Mouse (Mus musculus) embryonic facial prominence, embryonic 14.5 days (tissue): ENCODE data around the gene Mrps33. TPM values are rescaled to one million over a fixed set of nuclear protein-coding genes. Genes with fewer than 3 reads are reported as not detected.

ENCODE experiments used
- ATAC-seq: fragments of 200-750 bp; cut with Nextera tagmentation; 2 replicates; pipeline ENCODE4 v1.8.0; 2017; ENCODE audit warnings: low read depth, moderate number of reproducible peaks, moderate TSS enrichment
- DNase-seq: peaks from one replicate; pipeline ENCODE4 v3.0.0-alpha.2; 2015; ENCODE audit warnings: low spot score
- H3K27ac ChIP-seq: fragments of 300-500 bp; sonication (generic); replicated peaks from 2 replicates; pipeline ENCODE4 v1.5.1; 2014; ENCODE audit warnings: low read depth, mild to moderate bottlenecking, low read length, moderate library complexity
- H3K27me3 ChIP-seq: fragments of 300-500 bp; sonication (generic); replicated peaks from 2 replicates; pipeline ENCODE4 v1.6.1; 2014; ENCODE audit warnings: low read length; ENCODE audit not compliant: control insufficient read depth, insufficient read depth
- H3K36me3 ChIP-seq: fragments of 300-500 bp; sonication (generic); 2 replicates; pipeline ENCODE4 v1.6.1; 2014; ENCODE audit warnings: low read length, mixed read lengths; ENCODE audit not compliant: control insufficient read depth, insufficient read depth
- H3K4me1 ChIP-seq: fragments of 300-500 bp; sonication (generic); 2 replicates; pipeline ENCODE4 v1.6.1; 2014; ENCODE audit warnings: antibody characterized with exemption, low read length; ENCODE audit not compliant: control insufficient read depth, insufficient read depth
- H3K4me2 ChIP-seq: fragments of 300-500 bp; sonication (generic); 2 replicates; pipeline ENCODE4 v1.6.1; 2014; ENCODE audit warnings: low read depth, mild to moderate bottlenecking, low read length, moderate library complexity, mixed read lengths
- H3K4me3 ChIP-seq: fragments of 300-500 bp; sonication (generic); 2 replicates; pipeline ENCODE4 v1.5.1; 2014; ENCODE audit warnings: low read depth, mild to moderate bottlenecking, low read length
- H3K9ac ChIP-seq: fragments of 300-500 bp; sonication (generic); 2 replicates; pipeline ENCODE4 v1.6.1; 2014; ENCODE audit warnings: low read depth, mild to moderate bottlenecking, low read length, moderate library complexity, mixed read lengths
- H3K9me3 ChIP-seq: fragments of 300-500 bp; sonication (generic); 2 replicates; pipeline ENCODE4 v1.6.1; 2016; ENCODE audit warnings: low read length; ENCODE audit not compliant: control insufficient read depth
- WGBS: fragments of 180-500 bp; shearing (Covaris S2); extraction: QIAGEN DNeasy Blood & Tissue Kit; methylation state at CpG from one replicate; pipeline ENCODE4 v1.1.7; 2014; 5-methylcytosine and 5-hydroxymethylcytosine counted together
- polyA plus RNA-seq: library from polyadenylated mRNA; unstranded; fragments of >200 nt; fragmentation: Nextera tagmentation; extraction: Ambion mirVana; gene quantifications from 2 replicates; pipeline ENCODE4 v1.2.1, GENCODE M21; 2014

Gene Mrps33
- polyA plus RNA-seq: 184 and 187 TPM in 2 replicates

- peak within 1 kb of the TSS; percentile 78 for H3K4me3 ChIP-seq
- no peaks in the 10 kb centered on the region for H3K4me1 ChIP-seq
- H3K9me3 ChIP-seq: no peaks in the 10 kb centered on the region
- H3K36me3 ChIP-seq: no peaks in the 10 kb centered on the region
- H3K27me3 ChIP-seq: no peaks in the 10 kb centered on the region
- peak within 1 kb of the TSS; percentile 75 for H3K9ac ChIP-seq
- peak within 1 kb of the TSS; percentile 72 for H3K4me2 ChIP-seq
- DNase-seq (peak; percentile 98), ATAC-seq (peak; percentile 98)
- under 1% methylated on average over 35 of the region's 40 CpGs for WGBS
- peak within 1 kb of the TSS; percentile 55; the same call in 1 of the 2 replicates for H3K27ac ChIP-seq
Observed at GRCm38 (mm10) chr6:39810612-39811116, at the start of gene Mrps33. Mrps33 (minus strand) TSS chr6:39810988.

DNA sequence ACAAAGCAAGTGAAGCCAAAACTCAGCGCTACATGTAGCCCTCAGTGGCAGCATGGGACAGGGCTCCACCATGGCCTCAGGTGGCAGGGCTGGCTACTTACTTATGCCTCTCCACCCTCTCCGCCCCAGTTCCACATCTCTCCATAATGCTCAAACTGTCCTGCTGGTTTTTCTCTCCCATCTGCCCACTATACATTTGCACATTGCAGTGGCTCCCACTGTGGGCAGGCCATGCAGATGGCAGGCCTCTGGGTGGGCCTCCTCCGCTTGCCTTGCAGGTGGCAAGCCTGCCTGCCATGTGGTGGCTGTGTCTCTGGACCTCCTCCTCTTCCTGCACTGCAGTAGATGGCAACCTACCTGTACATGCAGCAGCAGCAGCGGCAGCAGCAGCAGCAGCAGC, 38.9 kb upstream of the Mrps33 start:
- no peak overlapping the region for H3K4me3 ChIP-seq
- H3K4me2 ChIP-seq: no peak overlapping the region
- no peaks in the 10 kb centered on the region for H3K27me3 ChIP-seq
- H3K9ac ChIP-seq: no peak overlapping the region
- H3K27ac ChIP-seq: no peak overlapping the region
- no peaks in the 10 kb centered on the region for H3K4me1 ChIP-seq
- DNase-seq (no peak), ATAC-seq (no peak)
- WGBS: 91% methylated on average over 4 of the region's 4 CpGs
- no peaks in the 10 kb centered on the region for H3K36me3 ChIP-seq
- no peaks in the 10 kb centered on the region for H3K9me3 ChIP-seq

DNA sequence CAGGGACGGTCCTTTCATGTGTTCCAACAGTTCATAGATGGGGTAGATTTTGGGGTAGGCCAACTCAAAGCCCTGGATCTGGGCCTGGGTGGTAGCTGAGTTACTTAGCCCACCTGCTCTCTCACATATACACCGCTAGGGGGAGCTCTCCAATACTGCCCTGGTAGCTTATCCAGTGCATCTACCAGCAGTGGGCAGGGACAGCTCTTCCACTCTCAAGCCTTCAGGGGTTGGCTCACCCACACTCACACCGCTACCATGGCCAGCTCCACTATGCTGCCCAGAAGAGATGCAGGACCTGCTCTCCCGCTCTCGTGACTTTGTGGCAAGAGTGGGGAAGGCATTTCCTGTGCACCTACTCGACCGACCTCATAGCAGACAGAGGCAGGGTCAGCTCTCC, 38.0 kb upstream of the Mrps33 start:
- Histone ChIP-seq H3K27me3 (no peaks in the 10 kb centered on the region), H3K36me3 (no peaks in the 10 kb centered on the region), H3K4me2 (no peak overlapping the region), H3K4me1 (no peaks in the 10 kb centered on the region), H3K9ac (no peak overlapping the region), H3K9me3 (no peaks in the 10 kb centered on the region), H3K27ac (no peak overlapping the region), H3K4me3 (no peak overlapping the region)
- peak; percentile 4 for DNase-seq
- WGBS: 38% methylated on average over 7 of the region's 7 CpGs
- no peak for ATAC-seq

DNA sequence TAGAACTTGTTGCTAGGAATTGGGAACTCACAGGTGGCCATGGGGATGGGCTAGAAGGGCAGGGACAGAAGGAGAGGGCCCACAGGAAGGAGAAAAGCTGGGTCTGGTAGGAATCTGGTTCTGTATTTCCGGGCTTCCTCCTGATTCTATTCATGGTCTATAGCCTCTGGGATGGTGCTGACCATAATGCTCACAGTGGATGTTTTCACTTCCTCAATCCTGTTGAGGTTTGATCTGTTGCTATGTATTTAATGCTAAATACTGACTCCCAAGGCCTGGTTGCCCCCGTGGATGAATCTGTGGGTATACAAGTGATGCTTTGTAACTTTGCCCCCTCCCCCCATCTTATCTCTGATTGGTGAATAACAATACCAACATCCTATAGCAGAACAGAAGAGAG, 36.8 kb upstream of the Mrps33 start:
- ATAC-seq (no peak), DNase-seq (no peak)
- Histone ChIP-seq H3K4me2 (no peak overlapping the region), H3K4me3 (no peak overlapping the region), H3K27ac (no peak overlapping the region), H3K9me3 (peaks cover 3% of the 10 kb centered on the region; the same call in 1 of the 2 replicates), H3K4me1 (no peaks in the 10 kb centered on the region), H3K36me3 (no peaks in the 10 kb centered on the region), H3K27me3 (no peaks in the 10 kb centered on the region), H3K9ac (no peak overlapping the region)
- WGBS: 76% methylated on average over 2 of the region's 2 CpGs

DNA sequence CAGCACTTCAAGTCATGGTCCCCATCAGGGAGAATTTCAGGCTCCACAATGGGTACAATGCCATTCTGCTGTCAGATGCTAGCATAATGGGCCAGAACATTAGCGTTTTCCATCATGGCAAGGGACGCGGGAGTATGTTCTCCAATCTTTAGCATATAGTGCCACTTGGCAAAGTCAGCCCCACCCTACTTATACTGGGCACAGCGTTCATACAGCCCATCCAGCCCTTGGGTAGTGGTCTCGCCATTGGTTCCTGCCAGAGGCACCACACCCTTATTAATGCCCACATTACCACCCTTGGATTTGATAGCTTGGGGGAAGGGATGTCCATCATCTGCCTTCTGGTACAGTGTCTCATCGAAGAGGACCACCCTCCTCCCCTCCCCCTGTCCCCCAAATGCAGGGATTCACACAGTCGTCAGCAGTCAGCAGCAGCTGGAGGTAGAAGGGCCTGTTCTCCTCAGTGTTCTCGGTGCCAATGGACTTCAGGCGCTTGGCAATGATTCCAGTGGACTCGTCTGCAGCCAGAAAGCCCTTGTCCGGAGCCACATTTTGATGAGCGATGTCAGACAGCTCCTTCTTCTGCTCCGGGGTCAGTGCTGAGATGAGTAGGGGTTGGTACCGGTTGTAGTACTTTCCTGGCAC, 33.0 kb upstream of the Mrps33 start:
- DNase-seq (no peak), ATAC-seq (no peak)
- Histone ChIP-seq H3K4me2 (no peak overlapping the region), H3K27me3 (no peaks in the 10 kb centered on the region), H3K9me3 (peaks cover 3% of the 10 kb centered on the region; the same call in 1 of the 2 replicates), H3K4me3 (no peak overlapping the region), H3K36me3 (no peaks in the 10 kb centered on the region), H3K9ac (no peak overlapping the region), H3K27ac (no peak overlapping the region), H3K4me1 (no peaks in the 10 kb centered on the region)
- 92% methylated on average over 14 of the region's 14 CpGs for WGBS

DNA sequence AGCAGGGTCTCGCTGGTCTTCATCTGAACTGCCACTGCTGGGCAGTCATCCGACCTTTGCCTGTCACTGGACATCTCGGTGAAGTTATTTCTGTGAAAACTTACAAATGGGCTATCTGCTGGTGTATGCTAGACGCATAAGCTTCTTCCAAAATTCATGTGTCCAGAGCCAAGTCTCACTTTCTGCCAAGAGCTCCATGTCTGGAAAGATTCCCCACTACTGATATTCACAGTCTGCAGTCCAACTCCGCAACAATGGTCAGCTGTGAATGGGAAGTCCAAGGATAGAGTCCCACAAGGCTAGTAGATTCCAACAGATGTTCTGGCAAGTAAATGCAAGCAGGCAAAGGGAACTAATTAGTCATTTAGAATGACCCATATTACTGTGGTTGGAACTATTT, 17.9 kb upstream of the Mrps33 start:
- WGBS: 85% methylated on average over 5 of the region's 5 CpGs
- DNase-seq: no peak
- Histone ChIP-seq H3K9me3 (no peaks in the 10 kb centered on the region), H3K4me3 (no peak overlapping the region), H3K27me3 (no peaks in the 10 kb centered on the region), H3K36me3 (no peaks in the 10 kb centered on the region), H3K27ac (no peak overlapping the region), H3K4me1 (no peaks in the 10 kb centered on the region), H3K4me2 (no peak overlapping the region), H3K9ac (no peak overlapping the region)
- ATAC-seq: no peak

GRCm38 (mm10) chr6:39821241-39821640, 10.5 kb upstream of the Mrps33 start:
- no peak overlapping the region for H3K4me3 ChIP-seq
- no peaks in the 10 kb centered on the region for H3K4me1 ChIP-seq
- no peaks in the 10 kb centered on the region for H3K36me3 ChIP-seq
- ATAC-seq: no peak
- H3K27ac ChIP-seq: no peak overlapping the region
- no peaks in the 10 kb centered on the region for H3K27me3 ChIP-seq
- WGBS: 78% methylated on average over 3 of the region's 3 CpGs
- H3K9me3 ChIP-seq: no peaks in the 10 kb centered on the region
- H3K4me2 ChIP-seq: no peak overlapping the region
- DNase-seq: no peak
- H3K9ac ChIP-seq: no peak overlapping the region

DNA sequence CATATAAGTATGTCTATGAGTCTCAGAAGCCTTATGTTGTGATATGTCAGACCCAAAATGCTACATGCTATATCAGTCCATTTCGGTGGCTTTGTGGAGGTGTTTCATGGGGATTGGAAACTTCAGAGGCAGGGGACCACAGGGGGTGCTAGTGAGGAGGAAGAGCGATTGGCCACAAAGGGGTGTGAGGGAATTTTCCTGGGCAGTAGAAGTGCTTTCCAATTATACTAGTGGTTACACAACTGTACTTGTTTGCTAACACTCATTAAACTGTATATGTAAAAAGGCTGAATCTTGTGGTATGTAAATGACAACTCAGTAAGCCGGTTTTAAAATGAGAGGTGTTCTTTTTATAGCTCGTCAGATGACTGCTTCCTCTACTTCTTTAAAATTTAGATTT, 8.1 kb upstream of the Mrps33 start:
- DNase-seq (no peak), ATAC-seq (no peak)
- no peaks in the 10 kb centered on the region for H3K9me3 ChIP-seq
- H3K36me3 ChIP-seq: no peaks in the 10 kb centered on the region
- no peak overlapping the region for H3K27ac ChIP-seq
- no peak overlapping the region for H3K4me2 ChIP-seq
- H3K9ac ChIP-seq: no peak overlapping the region
- WGBS: 53% methylated on average over 4 of the region's 4 CpGs
- no peaks in the 10 kb centered on the region for H3K4me1 ChIP-seq
- H3K27me3 ChIP-seq: no peaks in the 10 kb centered on the region
- H3K4me3 ChIP-seq: no peak overlapping the region

DNA sequence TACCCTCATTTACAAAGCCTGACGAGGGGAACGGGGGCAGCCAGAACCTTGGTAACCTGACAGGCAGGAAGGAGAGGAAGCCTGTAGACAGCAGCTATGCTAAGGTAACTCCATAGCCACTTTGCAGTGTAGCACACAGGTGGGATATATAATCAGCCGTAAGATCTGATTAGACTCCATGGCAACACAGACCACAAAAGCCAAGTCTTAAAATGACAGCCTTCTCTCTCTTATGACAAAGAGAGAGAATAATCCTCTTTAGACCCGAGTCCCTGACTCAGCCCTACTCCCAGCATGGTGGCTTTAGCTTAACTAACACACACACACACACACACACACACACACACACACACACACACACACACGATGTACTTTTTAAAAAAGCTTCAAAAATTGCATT, 2.3 kb downstream of the Mrps33 start:
- Histone ChIP-seq H3K9me3 (no peaks in the 10 kb centered on the region), H3K27me3 (no peaks in the 10 kb centered on the region), H3K4me1 (no peaks in the 10 kb centered on the region), H3K4me2 (no peak overlapping the region), H3K27ac (no peak overlapping the region), H3K9ac (no peak overlapping the region; the same call in 1 of the 2 replicates), H3K4me3 (no peak overlapping the region), H3K36me3 (0 out of 2 replicates have a peak, but pooled peaks cover 6% of the 10 kb centered on the region)
- ATAC-seq (peak; percentile 45; the same call in 1 of the 2 replicates), DNase-seq (peak; percentile 29)
- 68% methylated on average over 5 of the region's 5 CpGs for WGBS
